Mouse (Mus musculus) thymus, postnatal 10 days (tissue): ENCODE measurements at regions not wholly inside any gene's neighbourhood (a gene's known extent, or its start where the extent isn't known, plus 50 kb on each side); places are given as distances from the start of the nearest gene placed in this dataset.

ENCODE experiments used
- DNase-seq, 2 experiments: peaks; one replicate each; pipeline ENCODE4 v3.0.0; 2021; ENCODE audit warnings: low spot score in 2 of 2

DNA sequence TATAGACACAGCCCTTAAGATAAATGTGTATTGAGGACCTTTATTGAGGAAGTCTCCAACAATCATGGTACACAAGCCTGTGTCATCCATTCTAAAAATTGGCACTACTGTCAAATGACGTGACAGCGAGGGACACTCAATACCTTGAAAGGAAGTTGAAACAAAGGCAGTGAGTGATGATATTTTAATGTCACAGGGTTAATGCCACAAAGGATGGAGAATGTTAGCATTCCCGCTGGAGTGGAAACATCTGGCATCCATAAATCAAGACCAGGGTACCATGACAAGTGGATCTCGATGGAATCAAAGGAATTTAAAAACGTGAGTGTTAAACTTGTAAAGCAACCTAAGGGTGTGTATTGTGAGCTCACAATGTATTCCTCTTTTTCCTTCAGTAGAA is 441.5 kb downstream of the Basp1 start:
- DNase-seq: no peak

- DNase-seq: no peak
Measured at GRCm38 (mm10) chr15:24969391-24969812, 444.2 kb downstream of the Basp1 start.

DNA sequence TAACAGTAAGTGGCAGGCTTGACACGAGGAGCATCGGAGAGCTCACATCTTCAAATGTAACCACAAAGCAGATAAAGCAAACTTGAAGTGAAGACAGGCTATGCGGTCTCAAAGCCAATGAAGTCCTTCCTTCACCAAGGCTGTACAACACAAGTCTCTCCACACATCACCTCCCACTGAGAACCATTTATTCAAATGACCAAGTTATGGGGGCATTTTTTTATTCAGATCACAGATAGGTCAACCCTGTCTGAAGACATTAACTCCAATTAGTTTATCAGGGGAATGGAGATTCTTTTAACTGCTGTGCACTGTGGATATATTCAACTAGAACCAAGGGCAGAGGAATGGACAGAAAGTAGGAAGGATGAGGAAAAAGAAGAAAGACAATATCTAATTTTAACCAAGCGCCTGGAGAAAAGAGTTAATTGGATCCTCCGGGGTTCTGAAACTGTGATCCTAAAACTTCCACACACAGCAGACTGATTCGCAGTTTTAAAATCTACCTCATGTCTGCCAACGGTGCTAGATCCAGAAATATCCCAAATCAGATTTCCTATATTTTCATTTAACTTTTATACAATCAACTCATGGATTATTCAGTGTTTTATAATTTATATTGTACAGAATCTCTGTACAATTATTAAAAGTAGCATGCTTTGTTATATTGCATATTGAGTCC is 444.8 kb downstream of the Basp1 start:
- no peak for DNase-seq

- DNase-seq: no peak
Measured at GRCm38 (mm10) chr15:24929742-24930141, 483.8 kb downstream of the Basp1 start.

DNA sequence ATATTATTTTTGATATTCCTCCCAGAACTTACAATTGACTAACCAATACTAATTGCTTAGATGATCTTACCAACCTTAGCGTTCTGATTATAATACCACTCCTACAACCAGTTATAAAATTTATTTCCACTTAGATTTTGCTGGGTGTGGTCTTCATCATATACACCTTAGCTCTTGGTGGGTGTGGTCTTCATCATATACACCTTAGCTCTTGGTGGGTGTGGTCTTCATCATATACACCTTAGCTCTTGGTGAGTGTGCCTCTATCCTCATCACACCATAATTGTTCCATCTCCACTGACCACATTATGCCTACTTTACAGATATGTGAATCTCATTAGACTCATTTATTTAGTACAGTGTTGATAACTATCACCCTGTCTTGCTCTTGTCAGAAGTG is 501.7 kb downstream of the Basp1 start:
- DNase-seq: no peak

GRCm38 (mm10) chr15:24911466-24911865 is 502.1 kb downstream of the Basp1 start:
- no peak for DNase-seq

GRCm38 (mm10) chr15:24906957-24907356 is 506.6 kb downstream of the Basp1 start:
- no peak for DNase-seq

DNA sequence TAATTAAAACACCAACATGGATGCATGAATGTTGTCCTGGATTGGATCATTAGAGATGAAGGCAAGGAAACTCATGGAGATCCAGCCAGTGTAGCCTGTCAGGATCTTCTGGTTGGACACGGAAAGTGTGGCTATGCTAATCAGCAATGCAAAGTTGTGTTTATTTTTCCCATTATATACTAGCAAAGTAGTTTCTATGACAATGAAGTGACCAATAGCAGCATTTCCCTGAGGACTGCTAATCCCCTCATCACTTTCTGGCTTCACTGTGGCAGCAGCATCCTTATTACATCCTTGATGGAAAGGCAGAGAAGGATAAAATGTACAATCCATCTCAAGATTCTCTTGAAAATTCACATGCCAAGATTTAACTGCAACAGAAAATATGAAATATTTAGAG is 534.7 kb downstream of the Basp1 start:
- no peak for DNase-seq

DNA sequence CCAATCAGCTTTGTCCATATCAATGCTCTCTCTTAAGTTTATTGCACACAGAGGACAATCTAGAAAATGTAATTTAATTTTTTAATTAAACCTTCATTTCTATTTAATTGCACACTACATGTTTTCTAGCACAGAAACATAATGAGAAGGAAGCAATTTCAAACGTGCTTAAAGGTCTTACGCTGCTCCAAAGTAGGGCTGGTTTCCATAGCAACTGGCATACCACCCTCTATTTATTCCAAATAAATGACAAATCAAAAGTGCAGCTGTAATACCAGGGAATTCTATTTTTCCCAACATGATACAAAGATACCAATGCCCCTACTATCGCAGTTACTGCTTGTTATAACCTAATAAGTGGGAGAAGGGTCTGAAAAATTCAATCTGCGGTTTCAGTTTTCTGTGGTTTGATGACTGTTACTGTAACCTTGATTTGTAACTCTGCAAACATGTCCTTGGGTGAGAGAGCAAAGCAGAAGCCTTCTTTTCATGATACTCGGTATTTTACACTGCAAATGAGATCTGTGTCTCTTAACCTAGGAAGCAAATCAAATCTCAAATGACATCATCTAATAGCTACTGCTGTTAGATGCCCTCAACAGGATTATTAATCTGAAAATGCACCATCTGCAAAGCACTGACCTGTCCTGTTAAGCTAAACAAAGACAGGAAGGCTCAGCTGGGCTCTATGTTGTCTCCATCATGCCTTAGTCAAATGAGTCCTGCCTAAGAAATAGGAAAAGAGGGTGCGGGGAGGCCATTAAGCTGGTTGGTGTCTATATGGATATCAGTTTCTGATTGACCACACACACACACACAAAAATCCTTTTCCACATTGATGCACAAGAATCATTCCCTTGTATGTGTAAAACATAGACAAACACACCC is 535.6 kb downstream of the Basp1 start:
- DNase-seq: no peak

DNA sequence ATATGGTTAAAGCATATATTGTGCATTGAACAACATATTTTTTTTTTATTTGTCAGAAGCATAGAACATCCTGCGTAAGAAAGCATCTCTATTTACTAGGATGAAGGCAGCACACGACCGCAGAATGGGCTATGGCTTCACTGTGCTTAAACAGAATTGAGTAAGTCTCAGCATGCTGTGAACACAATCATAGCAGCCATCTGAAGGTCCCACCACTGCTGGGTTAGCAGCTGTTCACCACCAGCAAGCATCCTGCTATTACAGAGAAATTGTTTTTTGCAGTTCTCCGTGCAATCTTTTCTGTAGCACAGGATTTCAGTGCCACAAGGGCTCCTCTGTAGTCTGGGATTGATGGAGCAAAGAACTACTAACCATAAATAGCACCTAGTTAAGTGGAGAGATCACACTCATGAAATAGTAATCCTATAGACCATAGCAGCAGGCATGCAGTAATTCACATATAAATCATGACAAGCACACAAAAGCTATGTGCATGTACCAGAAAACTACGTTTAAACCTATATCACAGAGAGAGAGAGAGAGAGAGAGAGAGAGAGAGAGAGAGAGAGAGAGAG is 537.3 kb downstream of the Basp1 start:
- no peak for DNase-seq

DNA sequence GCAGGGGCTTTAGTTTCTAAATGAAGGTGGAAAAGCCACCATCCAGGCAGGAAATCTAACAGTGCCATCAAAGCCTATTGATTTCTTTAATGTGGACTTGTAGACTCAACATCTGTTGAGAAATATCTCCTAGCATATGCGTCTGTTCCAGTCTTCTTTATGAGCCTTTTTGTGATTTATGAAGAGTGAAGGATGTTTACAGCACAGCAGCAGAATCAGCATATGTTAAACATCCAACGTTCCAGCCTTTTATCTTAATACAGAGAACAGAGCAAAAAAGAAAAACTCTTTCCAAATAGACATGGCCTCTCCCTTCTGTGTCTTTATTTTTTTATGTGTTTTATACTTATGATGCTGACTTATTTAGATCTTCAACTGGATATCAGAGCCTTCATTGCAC is 573.3 kb downstream of the Basp1 start:
- no peak for DNase-seq

DNA sequence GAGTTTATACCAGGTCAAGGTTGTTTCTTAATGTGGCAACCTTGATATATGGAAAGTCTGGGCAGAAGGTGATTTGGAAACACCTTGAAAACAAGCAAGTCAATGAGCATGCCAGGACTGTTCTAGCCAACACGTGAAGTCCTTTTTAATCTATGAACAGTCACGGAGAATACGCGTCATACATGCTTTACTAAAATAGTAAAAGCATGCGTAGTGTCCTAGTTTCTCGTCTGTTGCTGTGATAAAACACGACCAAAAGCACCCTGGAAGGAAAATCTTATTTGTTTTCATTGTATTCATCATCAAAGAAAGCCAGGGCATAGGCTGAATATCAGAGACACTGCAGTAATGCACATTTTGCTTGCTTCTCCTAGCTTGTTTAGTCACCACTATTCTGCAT is 575.2 kb downstream of the Basp1 start:
- DNase-seq: no peak

GRCm38 (mm10) chr15:24827881-24828280 is 585.7 kb downstream of the Basp1 start:
- DNase-seq: no peak

GRCm38 (mm10) chr15:24827259-24827658 is 586.3 kb downstream of the Basp1 start:
- no peak for DNase-seq

DNA sequence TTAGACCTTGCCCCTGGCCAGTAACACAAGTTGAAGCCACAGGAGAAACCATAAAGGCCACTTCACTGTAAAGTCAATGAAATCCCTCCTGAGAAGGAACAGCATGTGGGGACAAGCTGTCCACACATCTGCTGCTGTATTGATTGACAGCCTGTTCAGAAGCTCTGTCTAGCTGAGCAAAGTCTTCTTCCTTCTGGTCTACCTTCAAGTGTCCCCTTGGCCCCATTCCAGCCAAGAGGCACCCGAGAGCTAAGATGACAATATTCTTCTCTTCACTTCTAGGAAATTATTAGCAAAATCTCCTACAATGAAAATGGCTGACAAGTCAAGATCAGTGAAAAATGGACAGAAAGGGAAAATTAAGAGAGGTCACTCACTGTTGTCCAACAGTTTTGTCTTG is 616.7 kb downstream of the Basp1 start:
- DNase-seq: no peak

- no peak for DNase-seq
Measured at GRCm38 (mm10) chr15:24793381-24793780, 620.2 kb downstream of the Basp1 start.

- DNase-seq: no peak
Measured at GRCm38 (mm10) chr15:24786336-24786735, 627.2 kb downstream of the Basp1 start.

- DNase-seq: no peak
Measured at GRCm38 (mm10) chr15:24778234-24778633, 635.3 kb downstream of the Basp1 start.

DNA sequence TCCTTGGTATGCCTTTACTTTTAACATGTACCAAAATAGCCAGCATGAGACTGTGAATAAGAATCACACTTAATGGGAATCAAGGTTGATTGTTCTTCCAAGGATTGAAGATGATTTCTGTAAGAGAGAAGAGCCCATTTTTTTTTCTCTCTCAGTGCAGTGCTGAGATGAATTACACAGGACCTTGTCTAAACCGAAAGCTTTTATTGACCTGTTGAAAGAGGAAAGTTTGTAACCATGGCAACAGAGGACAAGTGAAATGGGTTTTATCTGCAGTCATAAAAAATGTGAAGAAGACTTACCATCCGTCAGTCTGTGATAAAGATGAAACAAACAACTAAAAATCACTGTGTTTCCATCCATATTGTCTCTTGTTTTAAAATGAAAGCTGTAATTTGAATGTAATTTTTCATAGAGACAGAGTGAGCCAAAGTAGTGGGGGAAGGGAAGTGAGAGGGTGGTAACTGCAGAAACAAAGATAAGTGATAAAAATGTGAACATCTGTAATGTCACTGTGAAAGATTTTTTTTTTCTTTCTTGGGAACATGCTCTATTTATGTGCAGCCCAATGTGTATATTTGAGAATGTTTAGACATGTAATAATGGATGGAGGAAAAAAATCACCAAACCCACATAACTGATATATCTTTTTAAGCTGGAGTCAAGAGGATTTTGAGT is 661.9 kb downstream of the Basp1 start:
- no peak for DNase-seq

GRCm38 (mm10) chr15:24743240-24743639 is 670.3 kb downstream of the Basp1 start:
- no peak for DNase-seq

GRCm38 (mm10) chr15:24725170-24725569 is 688.4 kb downstream of the Basp1 start:
- DNase-seq: no peak

DNA sequence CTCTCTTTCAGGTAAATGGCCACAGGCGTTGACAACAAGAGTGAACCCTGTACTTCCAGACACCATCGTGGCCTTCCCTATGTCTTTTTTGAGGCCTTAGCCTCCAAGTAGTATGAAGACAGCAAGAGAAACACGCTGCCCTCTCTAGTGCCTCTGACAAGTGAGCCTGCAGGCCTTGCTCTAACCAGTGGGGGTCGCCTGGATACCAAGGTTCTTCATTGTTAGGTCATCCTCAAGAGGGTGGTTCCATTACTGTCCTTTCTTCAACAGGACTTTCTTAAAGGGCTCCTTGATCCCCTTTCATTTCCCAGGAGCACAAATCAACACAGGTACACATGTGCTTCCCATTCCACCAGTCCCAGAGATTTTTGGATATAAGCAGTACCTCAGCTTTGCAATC is 688.9 kb downstream of the Basp1 start:
- DNase-seq: peak in 1 of 2 experiments; percentile 4
